Mouse (Mus musculus) limb, embryonic 11.5 days (tissue): Measurements from ENCODE around the gene Dlgap1. TPM values are rescaled to one million over a fixed set of nuclear protein-coding genes. Genes with fewer than 3 reads are reported as not detected.

ENCODE experiments used
- ATAC-seq: fragments of 200-750 bp; cut with Nextera tagmentation; 2 replicates; pipeline ENCODE4 v1.8.0; 2017; ENCODE audit warnings: low read depth; ENCODE audit not compliant: insufficient number of reproducible peaks, low FRiP score, low TSS enrichment
- DNase-seq: peaks from one replicate; pipeline ENCODE4 v3.0.0-alpha.2; 2015; ENCODE audit warnings: low spot score
- H3K27ac ChIP-seq: fragments of 300-500 bp; sonication (generic); replicated peaks from 2 replicates; pipeline ENCODE4 v1.5.1; 2014; ENCODE audit warnings: low read depth, mild to moderate bottlenecking, low read length
- H3K27me3 ChIP-seq: fragments of 300-500 bp; sonication (generic); 2 replicates; pipeline ENCODE4 v1.6.1; 2014; ENCODE audit warnings: mild to moderate bottlenecking, low read length, mixed read lengths; ENCODE audit not compliant: control insufficient read depth, insufficient read depth
- H3K36me3 ChIP-seq: fragments of 300-500 bp; sonication (generic); 2 replicates; pipeline ENCODE4 v1.6.1; 2014; ENCODE audit warnings: mild to moderate bottlenecking, low read length, moderate library complexity, mixed read lengths; ENCODE audit not compliant: control insufficient read depth, insufficient read depth
- H3K4me1 ChIP-seq: fragments of 300-500 bp; sonication (generic); 2 replicates; pipeline ENCODE4 v1.6.1; 2014; ENCODE audit warnings: low read length, mixed read lengths; ENCODE audit not compliant: control insufficient read depth, insufficient read depth
- H3K4me2 ChIP-seq: fragments of 300-500 bp; sonication (generic); 2 replicates; pipeline ENCODE4 v1.6.1; 2014; ENCODE audit warnings: low read depth, mild to moderate bottlenecking, moderate library complexity; ENCODE audit not compliant: severe bottlenecking
- H3K4me3 ChIP-seq: fragments of 300-500 bp; sonication (generic); 2 replicates; pipeline ENCODE4 v1.5.1; 2014; ENCODE audit warnings: low read depth, low read length
- H3K9ac ChIP-seq: fragments of 300-500 bp; sonication (generic); 2 replicates; pipeline ENCODE4 v1.6.1; 2014; ENCODE audit warnings: mild to moderate bottlenecking, low read length
- H3K9me3 ChIP-seq: fragments of 300-500 bp; sonication (generic); 2 replicates; pipeline ENCODE4 v1.6.1; 2016; ENCODE audit warnings: low read length; ENCODE audit not compliant: control insufficient read depth
- WGBS: fragments of 180-500 bp; shearing (Covaris S2); extraction: QIAGEN DNeasy Blood & Tissue Kit; methylation state at CpG from one replicate; pipeline ENCODE4 v1.1.7; 2014; 5-methylcytosine and 5-hydroxymethylcytosine counted together
- polyA plus RNA-seq: library from polyadenylated mRNA; unstranded; fragments of >200 nt; fragmentation: Nextera tagmentation; extraction: Ambion mirVana; gene quantifications from 2 replicates; pipeline ENCODE4 v1.2.1, GENCODE M21; 2014

Gene Dlgap1
- polyA plus RNA-seq, 1 experiment from 2014 or later: 0.65 TPM

DNA sequence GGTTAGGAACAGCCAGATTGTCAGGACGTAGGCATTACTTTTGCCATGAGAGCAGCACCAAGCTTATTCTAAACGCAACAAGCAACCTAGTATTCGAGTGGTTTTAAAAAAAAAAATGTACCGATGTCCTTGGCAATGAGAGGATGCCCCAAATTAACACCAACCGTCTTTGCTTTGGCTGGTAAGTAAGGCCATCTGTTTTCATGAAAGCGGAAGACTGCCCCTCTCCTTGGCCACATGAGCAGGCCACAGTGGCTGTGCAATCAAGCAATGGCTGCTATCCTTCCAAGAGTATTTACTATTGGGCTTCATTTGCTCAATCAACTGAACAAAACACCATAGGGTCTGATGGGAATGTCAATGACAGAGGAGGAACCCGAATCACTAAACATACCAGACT lies 278.5 kb downstream of the Dlgap1 start:
- H3K27me3 ChIP-seq: no peaks in the 10 kb centered on the region
- ATAC-seq (no peak), DNase-seq (no peak)
- H3K4me2 ChIP-seq: no peak overlapping the region
- no peak overlapping the region for H3K4me3 ChIP-seq
- no peak overlapping the region for H3K9ac ChIP-seq
- no peaks in the 10 kb centered on the region for H3K4me1 ChIP-seq
- 54% methylated on average over 7 of the region's 7 CpGs for WGBS
- H3K27ac ChIP-seq: no peak overlapping the region
- H3K9me3 ChIP-seq: no peaks in the 10 kb centered on the region
- H3K36me3 ChIP-seq: no peaks in the 10 kb centered on the region

DNA sequence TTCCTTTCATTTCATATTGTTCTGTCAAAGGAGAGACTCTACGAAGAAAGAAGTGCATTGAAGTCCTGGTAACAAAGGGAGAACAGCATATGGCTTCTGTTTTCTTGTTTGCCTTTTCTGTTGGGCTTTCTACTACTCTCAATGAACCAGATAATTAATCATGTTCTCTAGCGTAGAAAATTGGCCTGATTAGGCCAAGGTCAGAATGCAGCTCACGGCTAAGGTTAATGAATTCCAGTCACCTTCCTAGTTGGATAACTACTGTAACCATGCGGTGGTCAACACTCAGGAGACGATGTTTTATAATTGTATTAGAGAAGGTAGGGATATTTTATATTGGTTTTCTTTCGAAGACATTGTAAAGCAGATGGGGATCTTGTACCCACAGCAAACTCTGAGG lies 279.4 kb downstream of the Dlgap1 start:
- H3K27me3 ChIP-seq: no peaks in the 10 kb centered on the region

DNA sequence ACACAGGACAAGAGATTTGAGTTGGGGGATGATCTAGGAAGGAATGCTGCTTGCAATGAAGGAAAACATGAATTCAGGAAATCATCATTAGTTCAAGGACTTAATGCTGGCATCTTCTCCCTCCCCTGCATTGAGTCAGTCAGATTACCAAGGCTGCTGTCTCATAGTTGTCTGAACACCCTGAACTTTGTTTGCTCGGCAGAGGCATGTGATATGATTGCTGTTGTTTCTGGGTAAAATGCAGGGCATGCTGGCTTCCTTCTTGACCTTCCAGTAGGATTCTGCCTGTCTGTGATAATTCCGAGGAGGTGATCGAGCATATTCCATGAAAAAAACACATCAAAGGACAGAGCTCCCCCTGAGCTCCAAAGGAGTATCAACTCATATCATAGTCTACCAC lies 283.6 kb downstream of the Dlgap1 start:
- WGBS: 90% methylated on average over 3 of the region's 3 CpGs
- Histone ChIP-seq H3K9ac (no peak overlapping the region), H3K4me1 (no peaks in the 10 kb centered on the region), H3K9me3 (no peaks in the 10 kb centered on the region), H3K4me3 (no peak overlapping the region), H3K27me3 (no peaks in the 10 kb centered on the region), H3K36me3 (no peaks in the 10 kb centered on the region), H3K27ac (no peak overlapping the region), H3K4me2 (no peak overlapping the region)
- DNase-seq: no peak
- no peak for ATAC-seq

More for the DNA sequence above, 279.4 kb downstream of the Dlgap1 start:
- H3K9ac ChIP-seq: no peak overlapping the region
- H3K4me3 ChIP-seq: no peak overlapping the region
- DNase-seq (no peak), ATAC-seq (no peak)
- WGBS: 24% methylated on average over 6 of the region's 6 CpGs
- no peaks in the 10 kb centered on the region for H3K36me3 ChIP-seq
- no peaks in the 10 kb centered on the region for H3K4me1 ChIP-seq
- H3K27ac ChIP-seq: no peak overlapping the region
- H3K9me3 ChIP-seq: no peaks in the 10 kb centered on the region
- H3K4me2 ChIP-seq: no peak overlapping the region

DNA sequence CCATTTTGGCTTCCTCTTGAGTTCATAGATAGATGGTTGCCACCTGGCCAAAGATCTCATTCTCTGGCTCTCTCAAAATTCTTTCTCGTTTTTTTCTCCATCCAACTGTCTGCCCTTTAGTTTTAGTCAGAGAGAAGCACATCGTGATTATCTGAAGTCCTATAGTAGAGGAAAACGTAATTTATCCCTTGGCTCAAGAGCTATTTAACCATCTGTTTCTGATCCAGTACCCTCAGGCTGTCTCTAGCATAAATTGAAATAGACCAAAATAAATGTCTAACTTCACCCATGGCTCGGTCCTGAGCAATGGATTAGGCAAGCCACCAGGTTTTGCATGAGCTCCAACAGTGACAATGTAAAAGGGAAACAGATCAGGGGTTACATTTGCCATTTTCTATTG lies 287.5 kb downstream of the Dlgap1 start:
- Histone ChIP-seq H3K27ac (no peak overlapping the region), H3K36me3 (no peaks in the 10 kb centered on the region), H3K4me1 (no peaks in the 10 kb centered on the region), H3K9me3 (no peaks in the 10 kb centered on the region), H3K4me3 (no peak overlapping the region), H3K27me3 (no peaks in the 10 kb centered on the region), H3K4me2 (no peak overlapping the region), H3K9ac (no peak overlapping the region)
- ATAC-seq (no peak), DNase-seq (no peak)
- WGBS: 60% methylated on average over 4 of the region's 4 CpGs

DNA sequence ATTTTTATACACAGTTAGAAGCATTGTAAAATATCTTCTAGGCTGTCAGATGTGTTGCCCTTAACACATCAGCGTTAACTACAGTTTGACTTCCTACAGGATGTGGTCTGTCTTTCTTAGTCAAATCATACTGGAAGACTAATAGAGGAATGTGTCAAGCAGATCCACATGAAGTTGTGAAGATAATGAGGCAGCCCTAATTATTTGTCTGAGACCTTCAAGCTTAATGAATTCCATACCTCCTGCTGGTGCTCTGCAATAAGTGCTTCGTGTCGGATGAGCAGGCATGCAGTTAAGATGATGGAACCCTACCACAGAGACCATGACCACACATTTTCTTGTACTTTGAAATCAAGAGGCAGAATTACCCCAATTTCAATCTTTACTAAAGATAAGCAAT lies 294.3 kb downstream of the Dlgap1 start:
- H3K4me2 ChIP-seq: no peak overlapping the region
- 64% methylated on average over 3 of the region's 3 CpGs for WGBS
- H3K9ac ChIP-seq: no peak overlapping the region
- no peaks in the 10 kb centered on the region for H3K27me3 ChIP-seq
- no peaks in the 10 kb centered on the region for H3K9me3 ChIP-seq
- DNase-seq (no peak), ATAC-seq (no peak)
- no peaks in the 10 kb centered on the region for H3K36me3 ChIP-seq
- no peak overlapping the region for H3K27ac ChIP-seq
- H3K4me1 ChIP-seq: no peaks in the 10 kb centered on the region
- no peak overlapping the region for H3K4me3 ChIP-seq

DNA sequence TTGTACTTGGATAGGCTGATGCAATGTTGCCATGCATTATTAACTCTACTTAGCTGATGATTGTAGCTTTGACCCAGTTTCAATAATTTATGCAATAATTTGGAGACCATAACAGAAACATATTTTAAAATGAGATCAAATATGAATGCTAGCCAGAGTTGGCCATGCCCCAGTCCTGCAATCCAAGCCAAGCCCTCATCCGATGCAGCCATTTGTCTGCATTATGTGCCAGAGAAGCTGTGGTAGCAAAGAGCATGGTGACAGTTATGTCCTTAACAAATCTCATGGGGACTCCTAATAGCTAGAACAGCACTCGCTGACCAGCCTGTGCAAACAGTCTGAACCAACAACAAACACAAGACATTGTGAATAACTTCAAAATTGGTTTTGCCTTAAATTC lies 303.3 kb downstream of the Dlgap1 start:
- Histone ChIP-seq H3K4me1 (no peaks in the 10 kb centered on the region), H3K4me2 (no peak overlapping the region), H3K4me3 (no peak overlapping the region), H3K27me3 (no peaks in the 10 kb centered on the region), H3K27ac (no peak overlapping the region), H3K9me3 (no peaks in the 10 kb centered on the region), H3K9ac (no peak overlapping the region), H3K36me3 (no peaks in the 10 kb centered on the region)
- WGBS: 92% methylated on average over 2 of the region's 2 CpGs
- ATAC-seq: no peak
- DNase-seq: no peak

DNA sequence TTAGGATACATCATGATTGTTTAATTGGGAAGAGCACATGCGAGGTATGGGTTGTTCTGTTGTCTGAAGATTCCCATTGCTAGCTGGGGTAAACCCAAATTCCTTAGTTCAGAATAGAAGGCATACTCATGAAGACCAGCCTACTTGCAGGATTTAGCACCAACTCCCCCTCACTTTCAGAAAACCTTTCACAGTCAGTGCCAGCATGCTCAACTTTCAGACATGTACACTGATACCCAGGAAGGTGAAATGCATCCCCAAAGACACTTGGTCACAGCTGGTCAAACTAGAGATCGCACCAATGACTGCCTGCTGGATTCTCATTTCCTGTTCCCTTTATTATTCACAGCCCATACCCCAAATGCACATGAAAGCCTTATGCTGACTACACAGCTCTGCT lies 318.8 kb downstream of the Dlgap1 start:
- H3K36me3 ChIP-seq: no peaks in the 10 kb centered on the region
- H3K4me3 ChIP-seq: no peak overlapping the region
- no peak overlapping the region for H3K9ac ChIP-seq
- ATAC-seq (no peak), DNase-seq (no peak)
- H3K9me3 ChIP-seq: no peaks in the 10 kb centered on the region
- 93% methylated on average over 2 of the region's 2 CpGs for WGBS
- H3K27ac ChIP-seq: no peak overlapping the region
- H3K4me2 ChIP-seq: no peak overlapping the region
- no peaks in the 10 kb centered on the region for H3K4me1 ChIP-seq
- no peaks in the 10 kb centered on the region for H3K27me3 ChIP-seq

DNA sequence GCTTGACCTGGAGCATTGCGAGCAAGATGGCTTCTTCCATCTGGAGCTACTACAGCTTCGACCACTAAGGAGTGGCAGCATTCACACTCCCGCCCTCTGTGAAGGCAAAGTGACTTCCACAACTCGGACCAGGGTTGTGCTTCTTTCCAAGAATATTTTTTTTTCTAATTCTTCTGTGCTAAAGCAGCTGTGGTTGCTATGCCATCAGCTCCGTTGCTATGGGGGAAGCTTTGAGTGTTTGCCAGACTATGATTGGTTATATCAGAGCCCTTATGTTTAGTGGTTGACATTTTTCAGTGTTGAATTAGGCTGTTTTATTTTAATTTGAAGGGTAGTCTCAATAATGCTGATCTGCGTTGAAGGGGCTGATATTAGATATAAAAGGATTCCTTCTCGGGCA lies 325.2 kb downstream of the Dlgap1 start:
- Histone ChIP-seq H3K4me2 (no peak overlapping the region), H3K27me3 (no peaks in the 10 kb centered on the region), H3K9ac (no peak overlapping the region), H3K36me3 (no peaks in the 10 kb centered on the region), H3K4me1 (no peaks in the 10 kb centered on the region), H3K27ac (no peak overlapping the region), H3K9me3 (no peaks in the 10 kb centered on the region), H3K4me3 (no peak overlapping the region)
- ATAC-seq: no peak
- 88% methylated on average over 7 of the region's 7 CpGs for WGBS
- no peak for DNase-seq

DNA sequence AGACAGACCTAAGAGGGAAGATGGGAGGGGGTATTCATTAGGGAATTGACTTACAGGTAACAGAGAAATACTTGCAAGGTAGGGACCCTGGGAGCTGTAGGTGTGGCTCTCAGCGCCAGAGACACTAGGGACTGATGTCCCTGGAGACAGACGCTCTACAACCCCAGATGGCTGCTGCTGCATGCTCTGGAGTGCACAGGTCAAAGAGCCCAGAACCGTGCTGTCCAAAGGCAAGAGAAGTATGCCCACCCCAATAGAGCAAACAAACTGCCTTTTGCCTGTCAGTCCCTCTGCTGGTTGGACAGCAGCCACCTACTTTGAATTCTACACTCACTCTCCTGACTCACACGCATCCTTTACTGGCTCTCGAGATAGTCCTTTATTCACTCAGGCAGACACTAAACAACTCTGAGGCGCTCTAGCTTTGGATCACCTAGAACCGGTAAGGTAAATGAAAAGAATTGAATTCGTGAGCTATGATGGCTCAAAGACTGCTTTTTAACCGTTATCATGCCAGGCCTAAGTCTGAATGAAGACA lies 333.1 kb downstream of the Dlgap1 start:
- DNase-seq: no peak
- Histone ChIP-seq H3K9me3 (no peaks in the 10 kb centered on the region), H3K27me3 (no peaks in the 10 kb centered on the region), H3K4me1 (no peaks in the 10 kb centered on the region), H3K9ac (no peak overlapping the region), H3K4me3 (no peak overlapping the region), H3K27ac (no peak overlapping the region), H3K36me3 (no peaks in the 10 kb centered on the region), H3K4me2 (no peak overlapping the region)
- WGBS: 78% methylated on average over 9 of the region's 9 CpGs
- ATAC-seq: no peak
